Mouse (Mus musculus) forebrain, embryonic 14.5 days (tissue): ENCODE data around the gene Ppfibp2. TPM values are rescaled to one million over a fixed set of nuclear protein-coding genes. Genes with fewer than 3 reads are reported as not detected.
A peak's percentile ranks its signal among the peaks of the same experiment; 100 is the strongest.

Source experiments
- ATAC-seq: fragments of 200-750 bp; cut with Nextera tagmentation; 2 replicates; pipeline ENCODE4 v1.8.0; 2017; ENCODE audit warnings: mild to moderate bottlenecking, moderate library complexity
- DNase-seq: peaks from one replicate; pipeline ENCODE4 v3.0.0-alpha.2; 2015; ENCODE audit warnings: low spot score
- H3K27ac ChIP-seq: fragments of 300-500 bp; sonication (generic); 2 replicates; pipeline ENCODE4 v1.5.1; 2014; ENCODE audit warnings: low read depth, mild to moderate bottlenecking, control low read depth, low read length, moderate library complexity
- H3K27me3 ChIP-seq: fragments of 300-500 bp; sonication (generic); replicated peaks from 2 replicates; pipeline ENCODE4 v1.6.1; 2014; ENCODE audit warnings: low read length, control low read depth, mixed read lengths; ENCODE audit not compliant: control insufficient read depth, insufficient read depth
- H3K36me3 ChIP-seq: fragments of 300-500 bp; sonication (generic); 2 replicates; pipeline ENCODE4 v1.6.1; 2014; ENCODE audit warnings: low read length, control low read depth; ENCODE audit not compliant: control insufficient read depth, insufficient read depth
- H3K4me1 ChIP-seq: fragments of 300-500 bp; sonication (generic); 2 replicates; pipeline ENCODE4 v1.6.1; 2014; ENCODE audit warnings: antibody characterized with exemption, low read length, control low read depth; ENCODE audit not compliant: control insufficient read depth, insufficient read depth
- H3K4me2 ChIP-seq: fragments of 300-500 bp; sonication (generic); 2 replicates; pipeline ENCODE4 v1.6.1; 2014; ENCODE audit warnings: mild to moderate bottlenecking, control low read depth, low read length
- H3K4me3 ChIP-seq: fragments of 300-500 bp; sonication (generic); 2 replicates; pipeline ENCODE4 v1.5.1; 2014; ENCODE audit warnings: low read depth, low read length, control low read depth
- H3K9ac ChIP-seq: fragments of 300-500 bp; sonication (generic); 2 replicates; pipeline ENCODE4 v1.6.1; 2014; ENCODE audit warnings: mild to moderate bottlenecking, low read length, control low read depth, moderate library complexity
- H3K9me3 ChIP-seq: fragments of 300-500 bp; sonication (generic); replicated peaks from 2 replicates; pipeline ENCODE4 v1.6.1; 2016; ENCODE audit warnings: low read length, control low read depth, mixed read lengths; ENCODE audit not compliant: control insufficient read depth
- WGBS: fragments of 180-500 bp; shearing (Covaris S2); extraction: QIAGEN DNeasy Blood & Tissue Kit; methylation state at CpG from one replicate; pipeline ENCODE4 v1.1.7; 2014; 5-methylcytosine and 5-hydroxymethylcytosine counted together
- polyA plus RNA-seq: library from polyadenylated mRNA; unstranded; fragments of >200 nt; fragmentation: Nextera tagmentation; extraction: Ambion mirVana; gene quantifications from 2 replicates; pipeline ENCODE4 v1.2.1, GENCODE M21; 2014

The Ppfibp2 gene
- polyA plus RNA-seq, 1 experiment from 2014 or later, result 1.6 TPM

DNA sequence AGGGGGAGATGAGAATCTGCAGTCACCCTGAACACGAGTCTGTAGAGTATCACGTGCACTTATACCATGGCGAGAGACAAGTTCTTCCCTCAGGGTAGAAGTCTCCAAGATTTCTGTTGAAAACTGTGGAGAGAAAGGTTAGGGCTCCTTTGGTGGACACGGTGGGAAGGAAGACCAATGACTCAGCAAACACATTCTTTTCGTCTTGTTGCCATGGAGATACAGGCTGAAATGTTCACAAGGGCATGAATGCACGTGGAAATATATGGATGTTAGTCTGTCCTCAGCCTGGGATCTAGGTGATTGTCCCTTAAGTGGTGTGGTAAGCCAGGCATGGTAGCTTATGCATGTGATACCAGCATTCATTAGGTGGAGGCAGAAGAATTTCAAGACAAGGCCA lies 175.8 kb downstream of the Ppfibp2 start:
- H3K4me3 ChIP-seq, result no peak overlapping the region
- no peaks in the 10 kb centered on the region for H3K36me3 ChIP-seq
- ATAC-seq (no peak), DNase-seq (no peak)
- 65% methylated on average over 6 of the region's 6 CpGs for WGBS
- no peak overlapping the region for H3K4me2 ChIP-seq
- no peaks in the 10 kb centered on the region for H3K4me1 ChIP-seq
- no peak overlapping the region for H3K27ac ChIP-seq
- no peaks in the 10 kb centered on the region for H3K27me3 ChIP-seq
- H3K9ac ChIP-seq, result no peak overlapping the region
- H3K9me3 ChIP-seq, result no peaks in the 10 kb centered on the region

DNA sequence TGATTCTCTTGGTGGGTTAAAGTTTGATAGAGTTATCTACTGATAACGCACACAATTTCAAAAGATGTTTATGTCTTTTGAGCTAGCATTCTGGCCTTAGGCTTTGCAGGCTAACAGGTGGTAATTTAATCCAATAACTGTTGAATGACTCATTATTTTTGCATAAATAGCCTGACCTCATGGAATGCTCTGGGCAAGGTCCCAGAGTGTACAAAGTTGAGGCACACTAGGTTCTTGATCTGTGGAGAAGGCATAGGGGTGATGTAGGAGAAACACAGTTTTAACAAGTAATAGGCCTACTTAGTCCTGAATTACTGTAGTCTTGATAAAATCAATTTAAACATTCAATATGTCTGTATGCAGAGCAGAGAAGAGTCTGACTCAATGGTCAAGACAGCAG lies 183.2 kb downstream of the Ppfibp2 start:
- WGBS, result 76% methylated on average over 1 of the region's 1 CpGs

DNA sequence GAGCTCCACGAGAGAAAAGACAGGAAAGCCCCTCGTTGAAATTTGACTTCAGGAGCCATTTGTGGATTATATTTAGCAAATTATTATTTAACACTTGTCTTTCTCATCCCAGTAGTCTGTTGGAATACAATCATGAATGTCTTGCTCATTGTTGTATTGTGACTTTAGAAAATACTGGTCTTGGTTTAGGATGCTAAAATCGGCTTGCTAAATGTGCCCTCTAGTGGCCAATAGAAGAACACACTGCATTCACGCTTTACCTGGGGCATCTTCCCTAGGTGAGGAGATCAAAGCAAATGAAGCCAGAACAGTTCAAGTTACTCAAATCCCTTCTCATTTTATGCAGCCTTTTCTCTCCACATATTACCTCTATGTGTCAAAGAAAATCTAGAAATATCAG lies 184.6 kb downstream of the Ppfibp2 start:
- H3K9ac ChIP-seq, result no peak overlapping the region
- H3K4me2 ChIP-seq, result no peak overlapping the region
- no peaks in the 10 kb centered on the region for H3K27me3 ChIP-seq
- H3K9me3 ChIP-seq, result no peaks in the 10 kb centered on the region
- 48% methylated on average over 4 of the region's 4 CpGs for WGBS
- H3K36me3 ChIP-seq, result no peaks in the 10 kb centered on the region
- DNase-seq, result peak; percentile 51
- H3K27ac ChIP-seq, result no peak overlapping the region
- no peak for ATAC-seq
- H3K4me1 ChIP-seq, result no peaks in the 10 kb centered on the region
- no peak overlapping the region for H3K4me3 ChIP-seq

More for the DNA sequence above, 183.2 kb downstream of the Ppfibp2 start:
- ATAC-seq (no peak), DNase-seq (no peak)
- Histone ChIP-seq H3K4me3 (no peak overlapping the region), H3K4me2 (no peak overlapping the region), H3K36me3 (no peaks in the 10 kb centered on the region), H3K4me1 (no peaks in the 10 kb centered on the region), H3K9ac (no peak overlapping the region), H3K27me3 (no peaks in the 10 kb centered on the region), H3K27ac (no peak overlapping the region), H3K9me3 (no peaks in the 10 kb centered on the region)

DNA sequence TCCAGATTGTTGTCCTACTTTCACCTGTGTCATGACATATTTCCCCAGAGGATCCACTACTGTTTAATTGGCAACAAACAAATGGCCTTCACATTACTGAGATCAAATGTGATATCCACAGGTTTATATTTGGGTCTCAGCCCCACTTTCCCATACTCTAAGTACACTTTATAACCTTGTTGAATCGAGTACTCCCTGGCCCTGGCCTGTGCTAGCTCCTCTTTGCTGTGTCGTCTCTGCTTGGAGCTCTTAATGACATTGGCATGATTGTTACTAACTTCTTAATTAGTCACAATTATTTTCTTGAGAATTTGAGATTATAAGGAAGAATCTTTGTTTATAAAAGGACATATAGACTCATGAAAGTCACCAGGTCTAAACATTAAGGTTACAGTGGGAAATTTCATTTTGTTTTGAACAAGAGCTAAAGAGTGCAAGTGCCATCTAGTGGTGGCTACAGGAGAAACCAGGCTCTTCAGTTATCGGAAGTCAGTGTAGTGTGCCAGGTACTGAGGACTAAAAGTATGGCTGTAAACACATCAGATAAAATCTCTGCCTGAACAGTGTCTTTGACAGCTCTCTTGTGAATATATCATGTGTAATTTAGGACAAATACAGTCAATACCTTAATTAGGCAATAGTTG lies 193.1 kb downstream of the Ppfibp2 start:
- no peak overlapping the region for H3K4me3 ChIP-seq
- DNase-seq (peak; percentile 63), ATAC-seq (no peak)
- H3K4me2 ChIP-seq, result no peak overlapping the region
- no peaks in the 10 kb centered on the region for H3K9me3 ChIP-seq
- no peaks in the 10 kb centered on the region for H3K36me3 ChIP-seq
- WGBS, result 60% methylated on average over 3 of the region's 3 CpGs
- H3K27me3 ChIP-seq, result no peaks in the 10 kb centered on the region
- H3K9ac ChIP-seq, result no peak overlapping the region
- no peaks in the 10 kb centered on the region for H3K4me1 ChIP-seq
- H3K27ac ChIP-seq, result no peak overlapping the region

DNA sequence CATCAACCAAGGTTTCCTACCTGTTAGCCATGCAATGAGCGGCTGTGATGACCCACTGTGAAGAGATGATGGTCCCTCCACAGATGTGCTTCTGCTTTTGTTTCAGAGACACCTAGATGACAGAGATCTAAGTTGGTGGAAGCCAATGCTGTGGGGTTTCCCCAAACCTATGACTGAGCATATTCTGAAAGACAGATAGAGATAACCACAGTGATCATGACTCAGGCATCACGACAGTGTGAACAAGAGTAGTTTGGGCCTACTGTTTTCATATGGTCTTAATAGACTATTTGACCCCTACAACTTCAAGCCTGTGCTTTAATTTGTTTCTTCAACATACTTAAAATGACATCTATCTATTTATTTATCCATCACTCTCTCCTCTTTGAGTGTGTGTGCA lies 201.5 kb downstream of the Ppfibp2 start:
- Histone ChIP-seq H3K9ac (no peak overlapping the region), H3K27me3 (no peaks in the 10 kb centered on the region), H3K9me3 (no peaks in the 10 kb centered on the region), H3K4me3 (no peak overlapping the region), H3K4me2 (no peak overlapping the region), H3K27ac (no peak overlapping the region), H3K36me3 (no peaks in the 10 kb centered on the region), H3K4me1 (no peaks in the 10 kb centered on the region)
- DNase-seq (no peak), ATAC-seq (no peak)
- WGBS, result 93% methylated on average over 2 of the region's 2 CpGs

Other genes with a start within 250 kb of the Ppfibp2 start
- 7.0 and 8.4 TPM in 2 replicates for gene Syt9, start 224.5 kb upstream of the Ppfibp2 start, polyA plus RNA-seq
- gene Olfml1, start 27.8 kb upstream of the Ppfibp2 start, polyA plus RNA-seq, result 3.5 and 4.1 TPM in 2 replicates
- gene 5330417H12Rik, start 30.0 kb downstream of the Ppfibp2 start, polyA plus RNA-seq, result not detected in 2 replicates
- 0.10 TPM in 1 of 2 replicates, not detected in the other for gene Cyb5r2, start 162.8 kb downstream of the Ppfibp2 start, polyA plus RNA-seq
- gene Ovch2, start 206.0 kb downstream of the Ppfibp2 start, polyA plus RNA-seq, result not detected in 2 replicates
- gene Olfr467, start 217.1 kb downstream of the Ppfibp2 start, polyA plus RNA-seq, result not detected in 2 replicates
- not detected in 2 replicates for gene Olfr469, start 230.3 kb downstream of the Ppfibp2 start, polyA plus RNA-seq